Mouse (Mus musculus) cerebellum, adult 2 months (tissue): ENCODE measurements around the gene Miga2.

Experiments
- CTCF ChIP-seq: fragments of 200-500 bp; IDR thresholded peaks from 2 replicates; pipeline ENCODE4 v1.5.1; 2011; ENCODE audit warnings: low read depth, mild to moderate bottlenecking, control low read depth, low read length, moderate library complexity, borderline replicate concordance; ENCODE audit not compliant: insufficient read depth
- POLR2A ChIP-seq: fragments of 200-500 bp; IDR thresholded peaks from 2 replicates; pipeline ENCODE4 v1.6.1; 2011; ENCODE audit warnings: low read length, control low read depth, borderline replicate concordance; ENCODE audit not compliant: insufficient read depth

DNA sequence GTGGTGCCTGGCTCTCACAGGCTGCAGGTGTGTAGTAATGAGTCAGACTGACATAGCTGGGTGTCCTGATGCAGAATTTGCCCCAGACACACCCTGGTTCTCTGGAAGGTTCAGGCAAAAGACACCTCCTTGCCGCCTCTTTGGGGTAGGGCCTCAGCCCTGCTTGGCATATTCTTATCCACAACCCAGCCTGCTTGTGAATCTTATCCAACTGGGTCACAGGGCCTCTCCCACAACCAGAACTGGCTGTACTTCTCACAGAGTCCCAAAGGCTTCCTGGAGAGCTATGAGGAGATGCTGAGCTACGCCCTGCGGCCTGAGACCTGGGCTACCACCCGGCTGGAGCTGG, 17.3 kb downstream of the Miga2 start:
- TF ChIP-seq POLR2A (no peak), CTCF (no peak)
